Mouse (Mus musculus) liver, embryonic 14.5 days (tissue): ENCODE measurements around the gene Efna2. TPM values are rescaled to one million over a fixed set of nuclear protein-coding genes. Genes with fewer than 3 reads are reported as not detected.
"Not testable (repeated sequence)": the region's sequence is repeated elsewhere in the genome, so short reads cannot be mapped to it uniquely, and the experiment has no call there.

Experiments used
- ATAC-seq: fragments of 200-750 bp; cut with Nextera tagmentation; 2 replicates; pipeline ENCODE4 v1.8.0; 2017; ENCODE audit warnings: moderate number of reproducible peaks, mild to moderate bottlenecking, moderate library complexity; ENCODE audit not compliant: insufficient read depth
- DNase-seq, 3 experiments: peaks; one replicate each; pipeline ENCODE4 v3.0.0-alpha.2; 2012 to 2013; ENCODE audit warnings: low read depth in 3 of 3, low spot score in 3 of 3
- H3K27ac ChIP-seq: fragments of 300-500 bp; sonication (generic); 2 replicates; pipeline ENCODE4 v1.5.1; 2014; ENCODE audit warnings: moderate library complexity, mild to moderate bottlenecking, control low read depth, inconsistent platforms
- H3K27me3 ChIP-seq: fragments of 300-500 bp; sonication (generic); 2 replicates; pipeline ENCODE4 v1.6.1; 2014; ENCODE audit warnings: mild to moderate bottlenecking, low read length, moderate library complexity; ENCODE audit not compliant: control insufficient read depth, insufficient read depth
- H3K36me3 ChIP-seq: fragments of 300-500 bp; sonication (generic); replicated peaks from 2 replicates; pipeline ENCODE4 v1.6.1; 2014; ENCODE audit warnings: low read depth; ENCODE audit not compliant: control insufficient read depth, insufficient read depth
- H3K4me1 ChIP-seq, 2 experiments: fragments of 200-500 bp in 1 of 2; fragments of 300-500 bp in 1 of 2; sonication (generic) in 1 of 2; replicated peaks; 2 replicates each; pipeline ENCODE4 v1.6.1; 2012 to 2014; ENCODE audit warnings: antibody characterized with exemption in 1 of 2, inconsistent platforms in 1 of 2, low read length in 1 of 2; ENCODE audit not compliant: control insufficient read depth in 2 of 2, insufficient read depth in 2 of 2
- H3K4me2 ChIP-seq: fragments of 300-500 bp; sonication (generic); 2 replicates; pipeline ENCODE4 v1.6.1; 2014; ENCODE audit warnings: low read depth, mild to moderate bottlenecking, control low read depth, moderate library complexity
- H3K4me3 ChIP-seq, 2 experiments: fragments of 200-500 bp in 1 of 2; fragments of 300-500 bp in 1 of 2; sonication (generic) in 1 of 2; 2 replicates each; pipeline ENCODE4 v1.5.1; 2012 to 2014; ENCODE audit warnings: low read depth in 2 of 2, low read length in 2 of 2, mild to moderate bottlenecking in 2 of 2, control low read depth in 1 of 2, inconsistent platforms in 1 of 2, moderate library complexity in 1 of 2; ENCODE audit not compliant: insufficient read depth in 1 of 2
- H3K9ac ChIP-seq: fragments of 300-500 bp; sonication (generic); replicated peaks from 2 replicates; pipeline ENCODE4 v1.6.1; 2014; ENCODE audit warnings: mild to moderate bottlenecking, control low read depth, moderate library complexity
- H3K9me3 ChIP-seq: fragments of 300-500 bp; sonication (generic); 2 replicates; pipeline ENCODE4 v1.6.1; 2016; ENCODE audit warnings: low read length, mixed read lengths; ENCODE audit not compliant: control insufficient read depth
- CTCF ChIP-seq: IDR thresholded peaks from 2 replicates; pipeline ENCODE4 v1.5.1; 2016; ENCODE audit warnings: antibody characterized with exemption, low read depth, control low read depth
- EP300 ChIP-seq: IDR thresholded peaks from 2 replicates; pipeline ENCODE4 v1.6.1; 2016; ENCODE audit warnings: antibody characterized with exemption, low read depth
- WGBS: fragments of 180-500 bp; shearing (Covaris S2); extraction: QIAGEN DNeasy Blood & Tissue Kit; methylation state at CpG from one replicate; pipeline ENCODE4 v1.1.7; 2014; ENCODE audit not compliant: insufficient replicate concordance; 5-methylcytosine and 5-hydroxymethylcytosine counted together
- polyA plus RNA-seq, 2 experiments: library from polyadenylated mRNA; depleted of rRNA in 1 of 2; stranded (reverse) in 1 of 2; unstranded in 1 of 2; fragments of >200 nt; fragmentation: Nextera tagmentation in 1 of 2; extraction: Ambion mirVana in 1 of 2; gene quantifications; 2 replicates each; pipeline versions ENCODE4 v1.2.1 to v1.2.3; 2012 to 2014

Efna2 gene
- polyA plus RNA-seq, 2 experiments, result 0.47 to 0.51 TPM

DNA sequence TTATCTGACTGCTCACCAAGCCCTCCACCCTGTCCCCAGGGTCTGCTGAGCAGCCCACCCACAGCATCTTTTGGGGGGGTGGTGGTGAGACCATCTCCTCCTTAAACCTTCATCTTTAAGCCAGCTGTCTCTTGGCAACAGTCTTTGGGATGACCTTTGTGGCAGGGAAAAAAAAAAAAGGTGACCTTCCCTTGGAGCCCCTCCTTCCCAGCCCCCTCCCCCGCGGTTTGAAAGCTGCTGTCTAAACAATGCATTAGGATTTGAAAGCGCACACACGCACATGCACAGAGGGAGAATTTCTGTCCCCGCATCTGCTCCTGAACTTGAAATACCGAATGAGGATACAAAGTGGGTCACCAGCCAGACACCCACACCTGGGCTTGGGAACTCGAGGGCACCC, 24.8 kb downstream of the Efna2 start:
- ATAC-seq (no peak), DNase-seq (no peak)
- Histone ChIP-seq H3K4me1 (no peaks in the 10 kb centered on the region), H3K36me3 (no peaks in the 10 kb centered on the region), H3K4me3 (no peak overlapping the region), H3K27ac (no peak overlapping the region), H3K9me3 (no peaks in the 10 kb centered on the region), H3K27me3 (no peaks in the 10 kb centered on the region), H3K4me2 (no peak overlapping the region), H3K9ac (no peak overlapping the region)
- no peak for TF ChIP-seq EP300
- TF ChIP-seq CTCF, result no peak
- whole genome bisulfite sequencing, result 40% methylated on average over 7 of the region's 7 CpGs

- TF ChIP-seq CTCF (no peak), EP300 (no peak)
- DNase-seq, result no peak
- Histone ChIP-seq H3K27me3 (no peaks in the 10 kb centered on the region), H3K27ac (no peak overlapping the region), H3K4me2 (no peak overlapping the region), H3K4me3 (no peak overlapping the region), H3K4me1 (no peaks in the 10 kb centered on the region), H3K36me3 (no peaks in the 10 kb centered on the region), H3K9ac (no peak overlapping the region), H3K9me3 (no peaks in the 10 kb centered on the region)
- no peak for ATAC-seq
- WGBS, result 67% methylated on average over 1 of the region's 1 CpGs
Measured at GRCm38 (mm10) chr10:80207201-80207600, 27.9 kb downstream of the Efna2 start.

GRCm38 (mm10) chr10:80207676-80208075, 28.4 kb downstream of the Efna2 start:
- 63% methylated on average over 10 of the region's 10 CpGs for WGBS
- ATAC-seq, result no peak

DNA sequence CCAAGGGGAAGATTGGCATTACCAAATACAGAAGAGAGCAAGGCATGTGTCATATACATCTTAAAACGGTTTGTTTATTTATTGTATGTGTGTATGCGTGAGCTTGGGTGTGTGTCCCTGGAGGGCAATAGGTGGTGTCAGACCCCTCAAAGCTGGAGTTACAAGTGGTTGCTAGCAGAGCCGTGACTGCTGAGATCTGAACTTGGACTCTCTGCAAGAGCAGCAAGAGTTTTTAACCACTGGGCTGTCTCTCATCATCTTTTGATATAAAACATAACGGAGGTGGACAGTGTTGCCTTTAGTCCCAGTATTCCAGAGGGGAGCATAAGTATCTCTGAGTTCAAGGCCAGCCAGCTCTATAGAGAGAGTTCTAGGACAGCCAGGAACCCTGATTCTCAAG, 29.0 kb downstream of the Efna2 start:
- Histone ChIP-seq H3K4me2 (no peak overlapping the region), H3K9ac (no peak overlapping the region), H3K4me1 (no peaks in the 10 kb centered on the region), H3K27ac (no peak overlapping the region), H3K4me3 (no peak overlapping the region), H3K27me3 (no peaks in the 10 kb centered on the region), H3K9me3 (no peaks in the 10 kb centered on the region), H3K36me3 (no peaks in the 10 kb centered on the region)
- WGBS, result 76% methylated on average over 4 of the region's 4 CpGs
- ATAC-seq, result no peak
- DNase-seq, result no peak
- TF ChIP-seq EP300 (no peak), CTCF (no peak)

More at GRCm38 (mm10) chr10:80207676-80208075, 28.4 kb downstream of the Efna2 start:
- no peak overlapping the region for H3K27ac ChIP-seq
- no peaks in the 10 kb centered on the region for H3K4me1 ChIP-seq
- H3K36me3 ChIP-seq, result no peaks in the 10 kb centered on the region
- no peaks in the 10 kb centered on the region for H3K27me3 ChIP-seq
- DNase-seq, result no peak
- no peak overlapping the region for H3K4me3 ChIP-seq
- H3K9me3 ChIP-seq, result no peaks in the 10 kb centered on the region
- no peak overlapping the region for H3K4me2 ChIP-seq
- H3K9ac ChIP-seq, result no peak overlapping the region
- no peak for TF ChIP-seq EP300
- no peak for TF ChIP-seq CTCF

DNA sequence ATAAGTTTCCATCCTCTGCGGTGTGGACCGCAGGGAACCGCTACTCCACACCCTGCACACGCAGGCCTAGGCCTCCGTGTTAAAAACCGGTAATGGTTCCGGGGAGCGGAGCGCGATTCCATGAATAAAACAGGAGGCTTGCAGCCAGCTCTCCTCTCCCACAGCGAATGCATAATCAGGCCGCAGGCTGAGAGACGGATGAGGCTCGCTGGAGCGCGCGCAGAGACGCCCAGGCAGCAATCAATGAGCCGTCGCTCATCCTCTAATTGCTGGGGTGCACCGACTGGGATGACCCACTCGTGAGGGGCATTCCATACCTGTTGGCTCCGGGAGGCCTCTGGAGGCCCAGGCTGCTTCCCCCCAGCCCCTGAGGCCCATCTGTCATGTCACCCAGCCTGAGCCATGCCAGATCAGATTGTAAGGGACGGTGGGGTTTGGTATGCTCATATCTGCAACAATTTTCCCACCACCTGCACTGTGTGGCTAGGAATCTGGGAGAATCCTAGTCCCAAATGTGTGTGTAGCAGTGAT, 29.6 kb downstream of the Efna2 start:
- Histone ChIP-seq H3K9me3 (no peaks in the 10 kb centered on the region), H3K4me2 (no peak overlapping the region), H3K36me3 (no peaks in the 10 kb centered on the region), H3K4me1 (no peaks in the 10 kb centered on the region), H3K4me3 (no peak overlapping the region), H3K27ac (no peak overlapping the region), H3K27me3 (no peaks in the 10 kb centered on the region), H3K9ac (no peak overlapping the region)
- TF ChIP-seq CTCF (no peak), EP300 (no peak)
- DNase-seq (no peak), ATAC-seq (no peak)
- WGBS, result 40% methylated on average over 24 of the region's 24 CpGs

DNA sequence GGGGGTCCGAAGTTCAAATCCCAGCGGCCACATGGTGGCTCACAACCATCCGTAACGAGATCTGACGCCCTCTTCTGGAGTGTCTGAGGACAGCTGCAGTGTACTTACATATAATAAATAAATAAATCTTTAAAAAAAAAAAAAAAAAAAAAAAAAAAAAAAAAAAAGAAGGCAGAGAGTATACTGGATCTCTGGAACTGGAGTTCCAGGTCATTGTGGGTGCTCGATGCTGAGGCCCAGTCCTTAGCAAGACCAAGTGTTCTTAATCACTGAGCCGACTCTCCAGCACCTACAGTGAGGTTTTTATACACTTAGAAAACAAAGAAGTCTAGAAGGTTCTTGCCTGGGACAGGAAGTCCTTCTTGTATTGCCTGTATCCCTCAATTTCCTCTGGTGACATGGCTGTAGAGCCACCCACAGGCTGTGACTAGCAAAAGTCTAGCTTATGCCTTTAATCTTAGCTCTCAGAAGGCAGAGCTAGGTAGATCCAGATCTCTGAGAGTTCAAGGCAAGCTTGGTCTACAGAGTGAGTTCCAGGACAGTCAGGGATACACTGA, 32.3 kb downstream of the Efna2 start:
- not testable (repeated sequence) for H3K9ac ChIP-seq, H3K4me1 ChIP-seq, ATAC-seq, H3K4me2 ChIP-seq, H3K27me3 ChIP-seq, H3K4me3 ChIP-seq, DNase-seq, H3K27ac ChIP-seq, H3K36me3 ChIP-seq, H3K9me3 ChIP-seq
- WGBS, result 56% methylated on average over 7 of the region's 7 CpGs
